Mouse (Mus musculus) CH12.LX (cell line): ENCODE measurements around the gene Sec31b.

ENCODE experiments used
- CTCF ChIP-seq, 2 experiments: IDR thresholded peaks in 1 of 2; conservative IDR thresholded peaks in 1 of 2; 2 replicates each; pipeline ENCODE4 v1.5.1; 2011 to 2012; ENCODE audit warnings: low read depth in 2 of 2, low read length in 2 of 2, improper control_type of control experiment in 1 of 2, inconsistent platforms in 1 of 2, mild to moderate bottlenecking in 1 of 2, moderate library complexity in 1 of 2
- SIN3A ChIP-seq: IDR thresholded peaks from 2 replicates; pipeline ENCODE4 v1.6.1; 2012; ENCODE audit warnings: low read length, improper control_type of control experiment, inconsistent platforms

GRCm38 (mm10) chr19:44578038-44578437, 32.4 kb upstream of the Sec31b start:
- TF ChIP-seq SIN3A = no peak
- TF ChIP-seq CTCF (conservative IDR thresholded peaks at IDR 0.05 in 1 of 2, IDR thresholded peaks at IDR 0.05 in 1 of 2; ENCODE audit: low read depth in 2 of 2, low read length in 2 of 2) = no peak
